Mouse (Mus musculus) liver, postnatal 0 days (tissue): ENCODE data around the gene Stat3.
A peak's percentile ranks its signal among the peaks of the same experiment; 100 is the strongest.

Experiments
- CTCF ChIP-seq: sonication (generic); IDR thresholded peaks from 2 replicates; pipeline ENCODE4 v1.5.1; 2016; ENCODE audit warnings: antibody characterized with exemption, low read depth
- EP300 ChIP-seq: IDR thresholded peaks from 2 replicates; pipeline ENCODE4 v1.6.1; 2016; ENCODE audit warnings: antibody characterized with exemption, low read depth, mild to moderate bottlenecking

- TF ChIP-seq CTCF: no peak
- peak; percentile 91 for TF ChIP-seq EP300
These were observed at the start of gene Stat3 for GRCm38 (mm10) chr11:100939512-100940151.
